Mouse (Mus musculus): ENCODE measurements around the gene Slc1a2. TPM values are rescaled to one million over a fixed set of nuclear protein-coding genes. Genes with fewer than 3 reads are reported as not detected.

Slc1a2 gene
- total RNA-seq, 2 experiments from 2014 or later: not detected

GRCm38 (mm10) chr2:102661052-102661451, 2.6 kb downstream of the Slc1a2 start:
- ATAC-seq (replicated peaks; ENCODE audit: low FRiP score, poor library complexity, severe bottlenecking): no peak

DNA sequence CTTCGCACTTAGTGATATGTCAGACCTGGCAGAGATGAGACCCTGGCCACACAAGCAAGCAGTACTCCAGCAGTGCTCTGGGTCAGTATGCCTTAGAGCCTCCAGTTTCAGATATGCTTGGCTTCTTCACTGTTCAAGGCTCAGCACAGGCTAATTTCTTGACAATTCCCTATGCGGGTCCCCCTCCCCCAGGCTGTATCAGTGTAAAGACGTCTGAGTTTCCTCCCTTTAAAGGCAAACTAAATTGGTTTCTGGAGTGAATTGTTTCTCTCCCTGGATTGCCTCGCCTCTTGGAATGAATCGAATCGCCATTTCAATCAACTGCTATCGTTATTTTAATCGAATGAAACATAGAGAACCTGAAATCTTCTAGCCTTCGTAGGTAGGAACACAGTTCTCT, 4.5 kb downstream of the Slc1a2 start:
- no peak for ATAC-seq (replicated peaks; ENCODE audit: low FRiP score, poor library complexity, severe bottlenecking)

GRCm38 (mm10) chr2:102663339-102663738, 4.9 kb downstream of the Slc1a2 start:
- no peak for ATAC-seq (replicated peaks; ENCODE audit: low FRiP score, poor library complexity, severe bottlenecking)

- ATAC-seq (replicated peaks; ENCODE audit: low FRiP score, poor library complexity, severe bottlenecking): no peak
Observed at GRCm38 (mm10) chr2:102663865-102664264, 5.4 kb downstream of the Slc1a2 start.

DNA sequence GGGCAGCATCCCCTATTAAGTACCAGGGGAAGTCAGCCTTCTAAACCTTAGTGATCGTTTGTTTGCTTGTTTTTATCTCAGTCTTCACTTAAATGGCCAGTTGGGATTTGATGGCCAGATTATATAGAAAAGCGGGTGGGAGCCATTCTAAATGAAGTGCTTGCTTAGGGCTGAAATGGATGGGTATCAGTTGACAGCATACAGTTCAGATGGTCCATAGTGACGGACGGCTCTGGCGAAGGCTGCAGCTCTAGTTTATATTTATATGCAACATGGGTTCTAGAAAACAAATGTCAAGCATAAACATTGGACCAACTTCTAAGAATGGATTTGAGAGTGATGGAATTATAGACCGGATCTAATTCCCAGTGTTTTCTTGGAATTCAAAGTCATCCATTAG, 9.5 kb downstream of the Slc1a2 start:
- ATAC-seq (replicated peaks; ENCODE audit: low FRiP score, poor library complexity, severe bottlenecking): no peak

- no peak for ATAC-seq (replicated peaks; ENCODE audit: low FRiP score, poor library complexity, severe bottlenecking)
Observed at GRCm38 (mm10) chr2:102669580-102669979, 11.1 kb downstream of the Slc1a2 start.

DNA sequence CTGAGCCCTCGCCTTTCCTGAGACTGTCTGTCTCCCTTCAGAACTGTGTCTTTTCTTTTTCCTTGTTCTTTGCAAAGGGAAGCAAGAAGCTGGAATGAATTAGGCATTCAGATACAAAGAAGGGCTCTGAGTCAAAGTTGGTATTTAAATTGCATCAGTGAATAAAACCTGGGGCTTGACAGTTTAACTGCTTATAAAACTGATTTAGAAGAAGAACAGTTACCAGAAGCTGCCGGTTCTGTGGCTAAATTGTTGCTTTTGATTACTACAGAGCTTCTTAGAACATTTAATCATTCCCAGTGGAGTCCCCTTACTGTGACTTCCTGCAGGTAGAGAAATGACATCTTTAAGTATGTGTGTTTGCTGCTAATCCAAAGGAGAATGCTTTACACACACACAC, 16.1 kb downstream of the Slc1a2 start:
- no peak for ATAC-seq (replicated peaks; ENCODE audit: low FRiP score, poor library complexity, severe bottlenecking)

- ATAC-seq (replicated peaks; ENCODE audit: low FRiP score, poor library complexity, severe bottlenecking): no peak
Observed at GRCm38 (mm10) chr2:102675275-102675674, 16.8 kb downstream of the Slc1a2 start.

GRCm38 (mm10) chr2:102676716-102677312, 18.4 kb downstream of the Slc1a2 start:
- no peak for ATAC-seq (replicated peaks; ENCODE audit: low FRiP score, poor library complexity, severe bottlenecking)

DNA sequence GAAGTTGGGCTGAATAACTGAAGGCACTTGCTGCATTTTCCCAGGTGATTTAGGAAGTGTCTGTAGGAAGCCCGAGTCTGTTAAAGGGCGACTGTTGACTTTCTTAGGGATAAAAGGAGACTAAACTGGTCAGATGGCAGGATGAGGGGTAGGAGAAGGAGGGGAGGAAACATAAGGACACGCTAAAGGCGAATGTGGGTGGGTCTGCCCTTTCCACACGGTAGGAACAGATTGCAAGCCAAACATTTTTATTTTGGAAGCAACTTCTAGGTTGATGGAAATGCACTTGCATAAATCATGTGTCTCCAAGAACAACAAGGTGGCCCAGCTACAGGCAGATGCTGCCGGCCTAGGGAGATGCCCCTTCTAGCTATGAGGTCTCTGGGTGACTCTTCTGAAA, 18.9 kb downstream of the Slc1a2 start:
- no peak for ATAC-seq (replicated peaks; ENCODE audit: low FRiP score, poor library complexity, severe bottlenecking)

DNA sequence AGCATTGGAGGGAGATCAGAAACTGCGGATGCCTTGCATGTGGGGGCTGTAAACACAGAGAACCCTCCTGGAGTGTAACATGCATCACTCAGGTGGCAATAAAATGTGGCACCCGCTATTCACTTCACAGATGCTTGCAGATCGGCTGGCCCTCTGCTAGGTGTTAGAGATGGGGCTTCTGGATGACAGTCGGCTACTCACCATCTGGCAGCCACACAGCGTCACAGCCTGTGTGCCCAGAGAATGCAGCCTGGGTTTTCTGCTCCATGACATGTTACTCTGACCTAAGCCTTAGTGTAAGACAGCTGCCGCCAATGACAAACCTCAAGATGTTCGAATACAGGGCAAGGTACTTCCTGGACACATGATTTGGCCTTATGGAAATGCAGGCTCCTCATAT, 22.9 kb downstream of the Slc1a2 start:
- no peak for ATAC-seq (replicated peaks; ENCODE audit: low FRiP score, poor library complexity, severe bottlenecking)

DNA sequence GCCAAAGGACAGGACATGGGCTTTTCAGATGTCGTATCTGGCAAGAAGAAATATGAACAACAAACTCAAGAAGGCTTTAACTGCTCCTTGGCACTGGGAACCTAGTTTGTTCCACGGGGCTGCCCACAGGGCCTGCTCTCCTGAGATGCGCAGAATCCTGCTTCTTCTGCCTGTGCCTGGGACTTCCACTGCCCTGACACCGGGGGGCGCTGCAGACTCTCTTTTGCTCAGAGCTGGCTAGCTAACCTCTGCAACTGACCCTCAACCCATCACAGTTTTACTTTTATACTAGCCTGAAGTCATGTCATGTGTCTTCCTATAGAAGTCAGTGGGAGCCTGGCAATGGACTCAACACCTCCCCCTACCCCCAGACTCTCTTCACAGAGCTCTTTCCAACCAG, 23.7 kb downstream of the Slc1a2 start:
- no peak for ATAC-seq (replicated peaks; ENCODE audit: low FRiP score, poor library complexity, severe bottlenecking)

DNA sequence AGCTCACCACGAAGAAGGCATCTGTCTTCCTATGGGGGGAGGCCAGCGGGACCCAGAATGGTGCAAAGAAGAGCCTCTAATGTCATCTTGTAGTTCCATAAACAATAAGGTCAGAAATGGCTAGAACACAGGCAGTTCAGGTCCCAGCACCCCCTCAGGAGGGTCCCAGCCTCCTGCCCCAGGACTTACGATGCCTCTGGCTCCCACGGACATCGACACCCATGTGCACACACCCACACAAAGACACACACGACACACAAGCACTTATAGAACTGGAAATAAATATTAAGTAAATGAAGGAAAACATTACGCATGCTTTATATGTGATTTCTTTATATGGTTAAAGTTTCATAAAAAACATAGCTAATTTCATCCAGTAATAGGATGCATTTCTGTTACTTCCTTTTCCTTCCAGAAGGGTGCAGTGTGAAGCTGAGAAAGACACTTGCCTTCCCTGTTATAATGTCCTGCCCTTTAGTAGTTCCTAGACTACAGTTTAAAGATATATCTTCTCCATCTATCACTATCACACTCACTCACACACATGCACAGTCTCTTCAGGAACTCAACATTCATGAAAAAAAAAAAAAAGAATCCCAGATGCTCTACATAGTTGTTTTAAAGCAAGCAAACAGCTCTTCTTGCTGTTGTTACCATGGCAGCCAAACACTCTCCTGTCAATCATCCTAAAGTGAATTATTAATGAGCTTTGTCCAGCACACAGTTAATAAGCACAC, 27.1 kb downstream of the Slc1a2 start:
- no peak for ATAC-seq (replicated peaks; ENCODE audit: low FRiP score, poor library complexity, severe bottlenecking)

DNA sequence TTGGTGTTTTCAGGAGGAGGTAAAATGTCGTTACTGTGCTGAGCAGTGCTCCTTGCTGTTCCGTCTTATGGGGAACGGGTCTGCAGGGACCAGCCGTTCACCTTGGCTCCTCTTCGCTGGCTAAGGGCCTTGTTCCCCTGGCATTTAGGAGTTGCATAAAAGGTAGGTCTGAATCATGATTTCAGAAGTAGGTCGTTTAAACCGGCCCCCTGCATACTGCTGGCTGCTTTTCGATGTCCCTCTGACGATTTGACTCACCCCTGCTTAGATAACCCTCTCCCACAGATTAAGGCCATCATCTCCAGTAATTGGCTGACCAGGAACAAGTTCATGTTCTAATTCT, 27.6 kb downstream of the Slc1a2 start:
- ATAC-seq (replicated peaks; ENCODE audit: low FRiP score, poor library complexity, severe bottlenecking): no peak

- ATAC-seq (replicated peaks; ENCODE audit: low FRiP score, poor library complexity, severe bottlenecking): no peak
Observed at GRCm38 (mm10) chr2:102693556-102693955, 35.1 kb downstream of the Slc1a2 start.

- ATAC-seq (replicated peaks; ENCODE audit: low FRiP score, poor library complexity, severe bottlenecking): no peak
Observed at GRCm38 (mm10) chr2:102694750-102695149, 36.3 kb downstream of the Slc1a2 start.

GRCm38 (mm10) chr2:102695541-102695940, 37.1 kb downstream of the Slc1a2 start:
- ATAC-seq (replicated peaks; ENCODE audit: low FRiP score, poor library complexity, severe bottlenecking): no peak

DNA sequence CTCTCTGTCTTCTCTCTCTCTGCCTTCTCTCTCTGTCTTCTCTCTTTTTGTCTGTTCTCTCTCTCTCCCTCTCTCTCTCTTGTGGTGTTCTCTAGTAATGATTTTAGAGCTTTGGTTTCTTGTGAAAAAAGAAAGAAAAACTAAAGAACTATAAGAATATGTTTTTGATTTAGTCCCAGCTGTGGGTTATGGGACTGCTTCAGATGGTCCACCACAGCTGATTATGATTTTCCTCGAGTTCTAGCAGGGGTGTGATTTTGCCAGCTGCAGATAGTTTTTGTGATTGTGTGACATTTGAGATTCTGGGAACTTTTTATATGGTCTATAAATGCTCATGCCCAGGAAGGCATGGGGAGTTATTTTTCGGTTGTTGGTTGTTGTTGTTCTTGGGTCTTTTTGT, 39.3 kb downstream of the Slc1a2 start:
- ATAC-seq (replicated peaks; ENCODE audit: low FRiP score, poor library complexity, severe bottlenecking): no peak

DNA sequence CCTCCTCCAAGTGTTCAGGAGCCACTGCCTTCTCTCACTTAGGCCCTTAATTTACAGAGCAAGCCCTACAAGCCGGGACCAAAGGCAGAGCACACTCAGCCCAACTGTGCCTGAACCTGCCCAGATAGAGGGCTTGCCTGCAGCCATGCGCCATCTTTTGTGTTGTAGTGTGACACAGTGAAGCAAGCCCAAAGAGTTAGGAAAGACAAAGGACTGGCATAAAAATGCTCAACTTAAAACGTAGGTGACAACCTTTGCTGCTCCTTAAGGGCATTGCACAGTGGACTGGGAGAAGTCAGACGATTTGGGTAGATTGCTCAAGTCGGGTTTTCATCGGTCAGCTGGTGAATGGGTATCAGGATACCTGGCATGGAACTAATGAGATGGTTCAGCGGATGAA, 41.5 kb downstream of the Slc1a2 start:
- no peak for ATAC-seq (replicated peaks; ENCODE audit: low FRiP score, poor library complexity, severe bottlenecking)

- no peak for ATAC-seq (replicated peaks; ENCODE audit: low FRiP score, poor library complexity, severe bottlenecking)
Observed at GRCm38 (mm10) chr2:102700695-102701094, 42.2 kb downstream of the Slc1a2 start.

DNA sequence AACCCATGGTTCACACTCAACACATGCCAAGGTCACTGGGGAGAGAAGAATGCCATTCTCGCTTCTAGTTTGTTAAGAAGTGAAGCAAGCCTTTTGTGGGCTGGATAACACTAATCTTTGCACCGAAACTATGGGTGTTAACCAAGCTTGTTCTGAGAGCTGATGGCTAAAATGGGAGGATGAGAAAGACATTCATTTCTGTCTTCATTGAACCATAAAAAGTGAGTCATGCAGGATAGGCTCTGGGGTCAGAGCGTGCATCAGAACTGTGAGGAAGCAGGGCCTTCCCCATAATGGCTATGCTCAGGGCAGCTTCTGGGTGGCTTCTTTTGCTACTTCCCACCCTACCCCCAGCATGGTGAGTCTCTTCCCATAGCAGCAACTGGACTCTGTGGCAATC, 42.9 kb downstream of the Slc1a2 start:
- no peak for ATAC-seq (replicated peaks; ENCODE audit: low FRiP score, poor library complexity, severe bottlenecking)

- ATAC-seq (replicated peaks; ENCODE audit: low FRiP score, poor library complexity, severe bottlenecking): no peak
Observed at GRCm38 (mm10) chr2:102703556-102703955, 45.1 kb downstream of the Slc1a2 start.

Measured in erythroid progenitor cell, adult 5-6 weeks (primary cell).